Mouse (Mus musculus) left cerebral cortex, postnatal 10 days (tissue): ENCODE data around the gene Itgbl1. TPM values are rescaled to one million over a fixed set of nuclear protein-coding genes. Genes with fewer than 3 reads are reported as not detected.
"Not testable (repeated sequence)": the region's sequence is repeated elsewhere in the genome, so short reads cannot be mapped to it uniquely, and the experiment has no call there.

Experiments
- DNase-seq, 2 experiments: peaks; one replicate each; pipeline ENCODE4 v3.0.0; 2021 to 2022; ENCODE audit warnings: low spot score in 2 of 2, mixed read lengths in 1 of 2; ENCODE audit errors: extremely low spot score in 1 of 2
- intact Hi-C: fragments of 180-260 bp; cut with DNase I; formaldehyde crosslinking; loops from one replicate; pipeline ENCODE4 v1.15.1; 2025
- total RNA-seq, 2 experiments: library from RNA; stranded (reverse); gene quantifications; 2 replicates each; pipeline ENCODE4 v1.2.3; 2021

Gene Itgbl1
- total RNA-seq = 1 to 10 TPM; 2.7 to 3.5 TPM

DNA sequence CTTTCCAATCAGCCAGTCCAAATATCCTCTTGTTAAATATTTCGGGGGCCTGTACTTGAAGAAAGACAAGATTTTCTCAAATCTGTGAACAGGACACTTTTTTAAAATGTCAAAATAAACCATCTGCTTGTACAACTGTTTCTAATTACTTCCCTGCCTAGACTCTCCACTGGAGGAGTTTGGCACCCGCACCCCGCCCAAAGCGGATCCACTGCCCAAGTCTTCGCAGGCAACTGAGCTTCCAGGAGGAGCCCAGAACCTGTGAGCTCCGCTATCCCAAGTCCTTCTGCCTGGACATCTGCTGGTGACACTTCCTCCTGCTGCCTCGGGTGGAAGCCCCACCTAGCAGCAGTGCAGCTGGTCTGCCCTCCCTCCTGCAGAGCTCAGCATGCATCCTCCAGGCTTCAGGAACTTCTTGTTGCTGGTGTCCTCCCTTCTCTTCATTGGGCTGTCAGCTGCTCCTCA is at the start of gene Itgbl1:
Gene Itgbl1 (plus strand): TSS at position 51 of the 465 bp plus-strand sequence.
- intact Hi-C loops = no loop called here
- DNase-seq = peak; percentile 41 to 56

DNA sequence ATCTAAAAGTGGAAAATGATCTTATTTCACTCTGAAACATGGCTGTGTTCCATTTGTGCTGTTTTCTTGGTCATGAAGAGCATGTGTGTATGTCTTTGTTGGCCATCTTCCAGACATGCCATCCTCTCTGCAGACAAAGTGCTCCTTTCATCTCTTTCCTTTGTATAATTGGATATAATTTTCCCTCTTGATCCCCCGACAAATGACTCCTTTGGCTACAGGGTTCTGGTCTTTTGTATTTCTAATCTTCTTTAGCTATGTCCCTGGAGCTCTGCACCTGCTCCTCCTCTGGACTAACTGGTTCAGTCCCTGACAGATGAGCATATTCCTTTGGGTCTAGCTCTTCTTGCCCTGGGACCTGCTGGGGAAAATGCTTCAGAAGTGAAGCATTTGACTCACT is 36.8 kb upstream of the Itgbl1 start:
- DNase-seq = peak in 1 of 2 experiments; percentile 11
- intact Hi-C loops = no loop called here

DNA sequence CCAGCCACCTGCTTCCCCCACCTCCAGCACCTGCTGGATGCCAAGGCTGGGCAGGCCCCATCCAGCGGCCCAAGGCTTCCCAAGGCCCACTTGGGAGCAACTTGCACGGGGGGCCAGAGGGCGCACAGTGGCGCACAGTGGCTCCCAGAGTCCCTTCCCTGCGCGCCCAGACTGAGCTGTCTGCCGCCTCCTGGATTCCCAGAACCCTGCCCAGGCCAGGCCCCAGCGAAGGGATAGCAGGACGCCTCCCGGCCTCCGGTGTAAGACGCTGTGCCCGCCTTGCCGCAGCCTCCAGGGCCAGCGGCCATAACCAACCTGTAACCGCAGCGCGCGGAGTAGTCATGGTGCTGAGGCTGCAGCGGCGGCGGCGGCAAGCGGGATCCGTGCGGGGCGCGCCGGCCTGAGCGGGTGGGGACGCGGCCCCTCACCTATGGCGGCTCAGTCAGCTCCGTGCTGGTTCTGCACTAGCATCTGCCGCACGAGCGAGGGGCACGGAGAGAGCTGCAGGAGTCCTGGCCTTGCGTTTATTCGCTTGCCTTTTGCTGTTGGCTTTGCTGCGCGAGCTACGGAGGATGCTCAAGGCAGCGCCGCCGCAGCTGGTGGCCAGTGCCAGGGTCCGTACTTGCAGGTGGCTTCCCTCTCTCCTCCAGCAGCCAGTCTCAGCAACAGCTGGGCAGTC is 33.1 kb upstream of the Itgbl1 start, which contains the start of gene Nalcn:
Gene Nalcn (minus strand): TSS at position 644 of the 679 bp plus-strand sequence.
- intact Hi-C loops = no loop called here
- DNase-seq = peak; percentile 29 to 64

DNA sequence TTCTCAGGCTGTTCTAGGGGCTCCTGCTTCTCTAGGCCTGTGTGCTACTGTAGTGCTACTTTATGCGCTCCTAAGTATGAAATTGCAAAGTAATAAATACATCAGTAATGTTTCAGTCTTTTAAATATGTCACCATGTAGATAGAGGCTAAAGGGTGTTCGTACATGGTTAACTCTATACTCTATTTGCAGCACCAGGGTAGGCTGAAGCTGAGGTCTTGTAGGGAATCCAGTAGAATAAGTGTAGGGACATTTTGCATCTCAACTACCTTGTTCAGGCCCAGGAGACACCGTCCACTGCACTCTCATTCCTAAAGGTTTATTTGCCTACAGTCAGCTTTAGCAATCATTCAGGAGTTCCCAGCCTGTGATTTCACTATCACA is 32.6 kb upstream of the Itgbl1 start:
- intact Hi-C loops = no loop called here
- DNase-seq = no peak

DNA sequence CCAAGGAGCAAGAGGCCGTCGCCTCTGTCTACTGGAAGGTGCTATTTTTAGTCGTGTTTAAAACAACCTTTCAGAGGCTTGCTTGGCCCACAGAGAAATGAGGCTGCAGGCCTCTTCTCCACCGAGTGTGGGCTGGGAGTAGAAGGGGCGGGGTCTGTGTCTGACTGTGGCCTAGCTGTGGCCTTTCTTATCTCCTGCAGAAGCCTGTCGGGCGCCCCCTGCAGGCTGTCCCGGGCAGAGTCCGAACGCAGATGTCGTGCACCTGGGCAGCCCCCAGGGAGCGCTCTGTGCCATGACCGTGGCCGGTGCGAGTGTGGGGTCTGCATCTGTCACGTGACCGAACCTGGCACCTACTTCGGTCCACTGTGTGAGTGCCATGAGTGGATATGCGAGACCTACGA is 1.3 kb downstream of the Itgbl1 start:
- intact Hi-C loops = no loop called here

DNA sequence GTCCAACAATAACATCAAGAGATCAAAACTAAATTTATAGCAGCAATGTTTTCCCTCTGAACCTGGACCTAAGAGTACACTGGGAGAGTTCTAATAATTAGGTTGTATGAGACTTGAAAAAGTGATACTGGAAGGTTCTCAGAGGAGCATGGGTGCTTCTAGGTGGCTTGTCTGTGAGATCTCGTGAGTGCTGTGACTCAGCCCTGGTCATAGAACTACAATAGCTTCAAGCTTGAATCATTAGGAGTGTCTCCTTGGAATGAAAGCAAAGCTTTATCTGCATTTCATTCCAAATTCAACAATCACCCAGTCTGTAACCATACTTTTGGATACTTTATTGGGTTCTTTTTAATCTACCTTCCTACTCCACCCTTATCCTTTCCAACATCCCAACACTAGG is 2.6 kb downstream of the Itgbl1 start:
- intact Hi-C loops = no loop called here
- no peak for DNase-seq

More for the DNA sequence above, 1.3 kb downstream of the Itgbl1 start:
- peak in 1 of 2 experiments; percentile 65 for DNase-seq

DNA sequence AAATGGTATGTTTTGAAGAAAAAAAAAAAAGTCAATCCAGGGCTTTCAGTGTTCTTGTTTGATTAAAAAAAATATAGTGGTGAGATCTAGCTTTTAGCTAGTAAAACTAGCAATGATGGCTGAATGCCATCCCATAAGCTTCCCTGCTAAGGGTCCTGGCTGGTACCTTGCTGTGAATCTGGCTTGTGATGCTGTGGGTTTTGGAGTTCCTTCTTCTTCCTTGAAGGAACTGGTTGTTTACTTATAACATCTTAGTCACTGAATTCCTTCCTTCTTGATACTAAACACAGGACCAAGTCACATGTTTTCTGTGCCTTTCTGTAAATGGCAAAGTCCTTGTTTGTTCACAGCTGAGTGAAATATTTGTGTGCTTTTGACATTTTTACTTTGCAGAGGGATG is 3.4 kb downstream of the Itgbl1 start:
- intact Hi-C loops = no loop called here
- no peak for DNase-seq

DNA sequence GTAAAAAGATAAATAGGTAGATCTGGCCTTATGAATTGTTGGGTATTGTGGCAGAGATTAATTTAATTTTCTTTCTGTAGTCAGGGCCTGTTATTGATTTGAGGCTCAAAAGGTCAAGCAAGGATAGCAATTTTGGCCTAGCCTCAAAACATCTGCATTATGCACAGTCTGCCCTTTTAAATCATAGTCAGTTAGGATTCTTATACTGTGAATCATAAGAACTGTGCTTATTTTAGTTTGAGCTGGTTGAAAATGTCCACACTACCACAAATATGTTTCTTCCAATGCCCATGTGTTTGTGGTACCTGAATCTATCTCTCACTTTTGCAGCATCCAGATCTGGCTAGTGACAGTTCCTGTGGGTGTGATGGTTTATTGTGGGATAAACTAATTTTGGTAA is 4.7 kb downstream of the Itgbl1 start:
- no peak for DNase-seq

DNA sequence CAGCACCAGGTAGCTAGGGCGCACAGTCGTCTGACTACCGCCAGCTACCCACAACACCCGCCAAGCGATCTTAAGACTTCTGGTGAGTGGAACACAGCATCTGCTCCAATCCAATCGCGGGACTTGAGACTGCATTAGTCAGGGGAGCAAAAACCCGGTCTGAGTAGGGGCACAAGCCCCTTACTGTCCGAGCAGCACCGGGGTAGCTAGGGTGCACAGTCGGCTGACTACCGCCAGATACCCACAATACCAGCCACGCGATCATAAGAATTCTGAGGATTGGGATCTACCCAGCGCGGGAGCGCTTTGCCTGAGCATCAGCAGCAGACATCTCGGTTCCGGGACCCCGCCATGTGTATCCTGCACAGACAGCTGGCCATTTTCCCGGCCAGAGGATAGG is 11.3 kb downstream of the Itgbl1 start:
- DNase-seq, intact Hi-C loops: not testable (repeated sequence)

More for the DNA sequence above, 4.7 kb downstream of the Itgbl1 start:
- intact Hi-C loops = no loop called here

DNA sequence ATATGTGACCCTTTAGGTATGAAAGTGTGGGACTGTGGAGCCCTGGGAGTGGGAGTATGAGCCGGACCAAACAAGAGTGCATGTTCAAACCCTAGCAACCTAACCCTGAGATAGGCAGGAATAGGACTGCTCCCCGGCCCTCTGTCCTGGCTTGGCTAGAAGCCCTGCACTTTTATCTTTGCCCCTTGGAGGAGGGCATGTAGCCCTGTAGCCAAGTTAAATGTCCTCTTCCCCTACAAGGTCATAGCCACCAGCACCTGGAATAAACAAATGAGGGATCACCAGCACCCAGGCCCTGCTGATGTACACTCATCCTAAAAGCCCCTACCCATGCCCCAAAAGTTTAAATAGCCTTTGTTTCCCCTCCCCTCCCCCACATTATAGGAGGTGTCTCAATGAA is 18.3 kb downstream of the Itgbl1 start:
- no peak for DNase-seq
- intact Hi-C loops = no loop called here

DNA sequence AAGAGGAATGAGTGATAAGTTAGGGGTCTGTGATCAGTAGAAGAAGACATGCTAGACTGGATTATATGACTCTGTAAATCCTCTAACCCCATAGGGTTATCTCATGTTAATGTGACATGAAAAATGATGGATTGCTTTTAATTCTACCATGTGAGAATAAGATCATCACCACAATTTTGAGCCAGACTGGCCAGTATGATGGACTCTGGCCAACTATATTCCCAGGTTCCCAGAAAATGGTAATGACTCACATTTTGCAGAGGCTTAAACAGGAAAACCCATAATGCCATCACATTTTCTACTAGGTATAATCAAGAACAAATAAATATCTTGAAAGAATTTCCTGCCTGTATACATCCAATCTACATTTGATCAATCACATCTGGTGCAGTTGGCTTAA is 55.0 kb downstream of the Itgbl1 start:
- intact Hi-C loops = no loop called here
- DNase-seq = no peak

DNA sequence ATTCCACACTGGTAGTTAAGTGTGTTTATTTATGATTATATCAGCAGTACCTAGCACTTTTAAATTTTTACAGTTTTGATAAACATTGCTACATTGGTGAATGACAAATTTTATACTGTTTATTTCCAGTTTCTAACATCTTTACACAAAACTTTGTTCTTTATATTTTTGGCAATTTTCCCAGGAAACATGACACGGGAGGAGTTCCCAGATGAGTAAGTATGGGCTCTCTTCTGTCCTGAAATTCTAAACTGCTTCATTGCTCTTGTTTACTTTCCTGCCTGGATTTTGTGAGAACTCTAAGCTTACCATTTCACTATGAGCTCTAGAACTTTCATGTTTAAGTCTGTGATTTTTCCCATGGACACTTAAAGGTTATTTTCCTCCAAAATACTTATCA is 82.3 kb downstream of the Itgbl1 start:
- intact Hi-C loops = no loop called here

DNA sequence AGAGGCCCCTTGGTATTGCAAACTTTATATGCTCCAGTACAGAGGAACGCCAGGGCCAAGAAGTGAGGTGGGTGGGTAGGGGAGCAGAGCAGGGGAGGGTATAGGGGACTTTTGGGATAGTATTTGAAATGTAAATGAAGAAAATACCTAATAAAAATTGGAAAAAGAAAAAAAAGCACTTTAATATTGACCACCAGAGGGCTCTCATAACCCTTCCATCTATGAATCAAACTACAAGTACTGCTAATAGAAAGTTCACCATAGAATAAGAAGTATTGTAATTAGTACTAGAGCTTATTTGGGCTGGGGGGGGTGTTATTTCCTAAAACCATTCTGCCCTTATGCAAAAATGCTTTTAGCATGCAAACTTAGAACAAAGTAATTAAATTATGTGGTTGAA is 91.2 kb downstream of the Itgbl1 start:
- intact Hi-C loops = loop anchor here (10.0 kb wide), 1 partner anchor 444 kb away; no protein-coding TSS in a partner anchor
- DNase-seq = no peak

More for the DNA sequence above, 82.3 kb downstream of the Itgbl1 start:
- DNase-seq = no peak

DNA sequence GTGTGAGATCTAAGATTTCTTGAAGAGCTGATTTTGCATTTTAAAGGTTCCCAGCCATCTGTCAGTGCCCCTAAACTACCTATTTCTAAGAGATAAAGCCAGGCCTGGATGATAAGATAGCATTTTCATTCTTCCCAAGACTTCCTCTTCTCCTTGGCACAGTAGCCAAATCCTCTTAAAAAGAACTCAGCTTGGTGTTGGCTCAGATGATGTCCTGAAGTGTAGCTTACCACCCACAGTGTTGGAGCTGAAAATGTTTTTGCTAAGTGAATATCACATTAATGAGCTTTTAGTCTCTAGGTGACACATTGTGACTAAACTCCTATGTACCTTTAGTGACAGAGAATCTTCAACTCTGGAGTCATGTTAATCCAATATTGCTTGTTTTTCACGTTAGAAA is 99.8 kb downstream of the Itgbl1 start:
- no peak for DNase-seq
- intact Hi-C loops = loop anchor here (10.0 kb wide), 1 partner anchor 435 kb away; no protein-coding TSS in a partner anchor

DNA sequence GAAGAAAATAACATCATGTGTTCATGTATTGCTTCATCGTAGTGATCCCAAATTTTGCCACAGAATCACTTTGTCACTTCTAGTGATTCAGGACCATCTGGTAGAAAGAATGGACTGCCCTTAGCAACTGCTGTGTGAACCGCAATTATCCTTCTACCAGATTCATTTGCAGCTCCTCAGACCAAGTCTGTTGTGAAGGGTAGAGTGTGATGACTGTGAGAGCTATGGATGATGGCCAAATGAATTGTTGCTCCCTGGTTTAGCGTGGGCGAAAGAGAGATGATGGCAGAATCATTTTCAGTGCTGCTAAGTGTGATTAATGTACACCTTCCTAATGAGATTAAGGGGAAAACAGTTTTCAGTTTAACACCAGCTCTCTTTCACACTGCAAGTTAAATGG is 100.3 kb downstream of the Itgbl1 start:
- intact Hi-C loops = no loop called here
- DNase-seq = no peak

DNA sequence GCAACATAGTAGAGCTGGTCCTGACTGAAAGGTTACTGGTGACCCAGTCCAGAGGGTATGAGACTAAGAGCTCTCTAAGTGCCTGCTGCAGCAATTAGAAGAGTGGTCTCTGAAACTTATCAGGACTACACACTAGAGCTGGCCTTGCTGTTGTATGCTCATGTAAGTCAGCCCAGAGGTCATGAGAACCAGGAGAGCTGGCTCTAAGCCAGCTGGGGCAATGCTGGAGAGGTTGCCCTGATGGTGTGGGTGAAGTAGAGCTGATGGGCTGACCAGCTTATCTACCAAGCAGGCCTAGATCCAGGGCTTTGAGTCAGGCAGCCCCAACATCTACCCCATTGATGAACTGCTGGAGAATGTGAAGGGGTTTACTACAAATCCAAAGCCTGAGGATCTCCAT is 142.0 kb downstream of the Itgbl1 start:
- DNase-seq = no peak
- intact Hi-C loops = no loop called here

DNA sequence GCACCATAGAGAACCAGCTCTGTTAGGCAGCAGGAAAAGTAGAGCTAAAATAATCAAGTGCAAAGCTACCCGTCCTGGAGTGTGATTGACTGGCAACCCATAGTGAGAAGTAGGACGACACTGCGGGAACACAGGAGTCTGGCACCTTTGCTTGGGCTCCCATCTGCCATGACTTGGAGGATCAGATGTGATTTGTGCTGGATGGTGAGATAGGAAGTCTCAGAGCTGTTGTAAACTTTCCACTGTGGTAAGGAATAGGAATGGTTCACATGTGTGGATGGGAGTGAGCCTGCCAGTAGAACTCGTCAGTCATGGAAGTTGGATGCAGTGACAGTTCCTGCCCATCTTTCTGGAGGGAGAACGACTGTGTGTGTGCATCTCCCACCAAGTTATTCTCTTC is 177.9 kb downstream of the Itgbl1 start:
- intact Hi-C loops = no loop called here

DNA sequence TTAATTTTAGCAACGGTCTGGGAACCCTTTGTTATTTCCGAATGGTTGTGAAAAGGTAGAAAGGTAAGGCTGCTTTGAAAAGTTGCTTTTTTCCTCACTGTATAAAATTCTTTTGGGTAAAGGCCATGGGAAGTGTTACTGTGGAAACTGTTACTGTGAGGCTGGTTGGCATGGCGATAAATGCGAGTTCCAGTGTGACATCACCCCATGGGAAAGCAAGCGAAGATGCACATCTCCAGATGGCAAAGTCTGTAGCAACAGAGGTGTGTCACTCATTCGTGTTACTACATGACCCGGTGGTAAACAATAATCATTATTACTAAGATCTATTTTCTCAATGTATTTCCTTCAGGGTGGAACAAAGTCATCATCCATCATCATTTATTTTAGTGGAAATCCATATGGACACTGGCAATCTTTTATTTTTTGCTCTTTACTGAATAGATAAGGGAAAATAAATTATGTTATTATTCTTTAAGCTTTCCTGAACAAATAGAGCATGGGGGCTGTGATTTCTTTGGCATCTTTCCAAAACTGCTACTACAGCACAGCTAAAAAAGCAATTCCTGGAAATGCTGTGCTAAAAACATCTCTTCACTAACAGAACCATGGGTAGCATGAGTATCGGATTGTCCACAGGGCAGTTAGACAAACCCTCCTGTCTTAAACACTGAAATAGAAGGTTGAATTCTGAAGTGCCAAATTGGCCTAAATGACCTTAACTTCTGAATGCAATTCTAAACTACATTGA is 184.1 kb downstream of the Itgbl1 start:
- peak; percentile 25 to 60 for DNase-seq
- intact Hi-C loops = no loop called here

More for the DNA sequence above, 177.9 kb downstream of the Itgbl1 start:
- no peak for DNase-seq

DNA sequence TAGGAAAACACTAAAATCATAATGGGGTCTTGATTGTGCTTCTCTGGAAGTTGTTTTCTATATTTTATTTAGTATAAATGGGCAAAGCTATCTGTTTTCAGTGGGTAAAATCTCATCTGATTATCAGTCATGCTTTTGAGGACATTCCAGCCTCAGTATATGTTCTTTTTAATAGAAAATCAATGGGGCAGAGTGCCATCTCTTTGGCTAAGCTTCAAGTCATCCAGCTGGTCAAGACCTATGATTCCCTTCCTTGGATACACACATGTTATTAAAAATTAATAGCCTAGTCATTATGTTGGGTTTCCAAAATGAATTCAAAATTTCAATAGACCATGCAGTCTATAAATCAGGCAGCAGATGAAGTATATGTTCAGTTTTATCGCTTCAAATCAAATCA is 204.8 kb downstream of the Itgbl1 start:
- intact Hi-C loops = no loop called here

More for the DNA sequence above, 204.8 kb downstream of the Itgbl1 start:
- no peak for DNase-seq
